Mouse (Mus musculus) liver, postnatal 0 days (tissue): Measurements from ENCODE around the gene Tspo2.

Source experiments
- CTCF ChIP-seq: sonication (generic); IDR thresholded peaks from 2 replicates; pipeline ENCODE4 v1.5.1; 2016; ENCODE audit warnings: antibody characterized with exemption, low read depth
- EP300 ChIP-seq: IDR thresholded peaks from 2 replicates; pipeline ENCODE4 v1.6.1; 2016; ENCODE audit warnings: antibody characterized with exemption, low read depth, mild to moderate bottlenecking

DNA sequence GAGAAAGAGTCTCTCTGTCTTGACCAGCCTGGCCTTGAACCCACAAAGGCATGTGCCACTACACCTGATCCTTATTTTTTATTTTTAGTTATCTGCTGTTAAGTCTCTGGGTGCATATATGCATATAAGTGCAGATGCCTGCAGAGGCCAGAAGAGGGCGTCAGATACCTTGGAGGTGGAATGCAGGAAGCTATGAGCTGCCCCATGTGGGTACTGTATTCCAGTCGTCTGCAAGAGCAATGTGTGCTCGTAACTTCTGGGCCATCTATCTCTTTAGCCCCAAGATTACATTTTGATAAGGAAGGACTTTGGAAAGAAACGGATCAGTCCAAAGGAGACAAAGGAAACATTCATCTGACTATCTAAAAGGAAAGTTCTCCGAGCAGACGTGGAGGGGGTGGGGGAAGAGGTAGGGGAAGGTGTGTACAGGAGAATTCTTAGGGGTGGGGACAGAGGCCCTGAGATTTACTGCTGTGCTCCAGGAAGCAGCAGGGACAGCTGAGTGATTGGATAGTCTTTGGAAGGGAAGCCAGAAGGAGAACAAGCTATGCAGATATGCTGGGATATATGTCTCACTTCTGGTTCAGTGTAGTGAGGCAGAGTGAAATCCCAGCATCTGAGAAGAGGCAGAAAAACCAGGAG is 17.5 kb downstream of the Tspo2 start:
- peak; percentile 57 for TF ChIP-seq CTCF
- TF ChIP-seq EP300: no peak
